Mouse (Mus musculus) macrophage (primary cell): ENCODE results near the gene Hdac9. TPM values are rescaled to one million over a fixed set of nuclear protein-coding genes. Genes with fewer than 3 reads are reported as not detected.

Source experiments
- H3K27ac ChIP-seq: fragments of 350-480 bp; formaldehyde crosslinking; 2 replicates; pipeline ENCODE4 v1.9.0; 2021
- H3K36me3 ChIP-seq: fragments of 350-480 bp; formaldehyde crosslinking; 2 replicates; pipeline ENCODE4 v1.9.0; 2021; ENCODE audit errors: inconsistent target
- H3K4me3 ChIP-seq: fragments of 350-480 bp; formaldehyde crosslinking; 2 replicates; pipeline ENCODE4 v1.9.0; 2021; ENCODE audit errors: inconsistent target
- H3K79me2 ChIP-seq: fragments of 350-480 bp; formaldehyde crosslinking; 2 replicates; pipeline ENCODE4 v1.9.0; 2021; ENCODE audit errors: inconsistent target
- WGBS: methylation state at CpG from one replicate; pipeline ENCODE4 v1.1.7; 2026; ENCODE audit warnings: inconsistent platforms; ENCODE audit not compliant: missing documents; 5-methylcytosine and 5-hydroxymethylcytosine counted together
- polyA plus RNA-seq: library from polyadenylated mRNA; stranded (reverse); fragments of 250-400 nt; gene quantifications from 3 replicates; pipeline ENCODE4 v1.2.4, GENCODE M21; 2018; ENCODE audit warnings: inconsistent platforms
- total RNA-seq, 78 experiments: library from RNA; depleted of rRNA; stranded (reverse); fragments of 250-400 nt; gene quantifications; 1 replicate in 9 of 78; 2 replicates in 24 of 78; 3 replicates in 43 of 78; 4 replicates in 2 of 78; pipeline ENCODE4 v1.2.4; 2018; ENCODE audit warnings: inconsistent platforms in 56 of 78

The Hdac9 gene
- 10 to 100 TPM; 15.6 to 31.5 (median 20.7) TPM for total RNA-seq (2018; cell fraction: chromatin; rRNA removed)
- total RNA-seq (2018; cell fraction: cytosol; rRNA removed), result 1 to 10 TPM; 2.7 to 4.3 (median 3.2) TPM
- 10 to 100 TPM in 13 of 26 experiments, 1 to 10 TPM in 13; 5.1 to 58.4 (median 9.9) TPM for total RNA-seq (2018; cell fraction: nucleus; rRNA removed)
- 2.4 to 14.1 TPM (median 2.6 TPM) in 3 replicates for polyA plus RNA-seq

- no peaks in the 10 kb centered on the region for H3K36me3 ChIP-seq
- no peaks in the 10 kb centered on the region for H3K79me2 ChIP-seq
- 95% methylated on average over 1 of the region's 1 CpGs for WGBS
- no peak within 1 kb of the TSS for H3K4me3 ChIP-seq
- H3K27ac ChIP-seq, result no peak within 1 kb of the TSS
Measured at GRCm38 (mm10) chr12:34916995-34917394, at the start of gene Hdac9. Gene Hdac9 (minus strand): TSS chr12:34917095.

- WGBS, result 54% methylated on average over 6 of the region's 6 CpGs
- Histone ChIP-seq H3K36me3 (no peaks in the 10 kb centered on the region), H3K27ac (no peak overlapping the region), H3K4me3 (no peak overlapping the region), H3K79me2 (no peaks in the 10 kb centered on the region)
Measured at GRCm38 (mm10) chr12:34949066-34949706, 32.3 kb upstream of the Hdac9 start.

GRCm38 (mm10) chr12:34937918-34938317 lies 21.0 kb upstream of the Hdac9 start:
- Histone ChIP-seq H3K27ac (no peak overlapping the region), H3K36me3 (no peaks in the 10 kb centered on the region), H3K4me3 (no peak overlapping the region), H3K79me2 (no peaks in the 10 kb centered on the region)
- 100% methylated on average over 1 of the region's 1 CpGs for WGBS

- no peak overlapping the region for H3K4me3 ChIP-seq
- no peak overlapping the region for H3K27ac ChIP-seq
- no peaks in the 10 kb centered on the region for H3K79me2 ChIP-seq
- 83% methylated on average over 2 of the region's 2 CpGs for WGBS
- no peaks in the 10 kb centered on the region for H3K36me3 ChIP-seq
Measured at GRCm38 (mm10) chr12:34908008-34908407, 8.9 kb downstream of the Hdac9 start.

GRCm38 (mm10) chr12:34907506-34907850 lies 9.4 kb downstream of the Hdac9 start:
- WGBS, result 27% methylated on average over 10 of the region's 10 CpGs
- Histone ChIP-seq H3K4me3 (no peak overlapping the region; the same call in 1 of the 2 replicates), H3K27ac (no peak overlapping the region), H3K79me2 (no peaks in the 10 kb centered on the region), H3K36me3 (no peaks in the 10 kb centered on the region)

GRCm38 (mm10) chr12:34906704-34907505 lies 10.0 kb downstream of the Hdac9 start:
- no peak overlapping the region; the same call in 1 of the 2 replicates for H3K4me3 ChIP-seq
- no peaks in the 10 kb centered on the region for H3K79me2 ChIP-seq
- 1% methylated on average over 58 of the region's 107 CpGs for whole genome bisulfite sequencing
- no peak overlapping the region for H3K27ac ChIP-seq
- no peaks in the 10 kb centered on the region for H3K36me3 ChIP-seq

GRCm38 (mm10) chr12:34906376-34906703 lies 10.6 kb downstream of the Hdac9 start:
- Histone ChIP-seq H3K27ac (no peak overlapping the region), H3K36me3 (no peaks in the 10 kb centered on the region), H3K79me2 (no peaks in the 10 kb centered on the region), H3K4me3 (no peak overlapping the region)
- 19% methylated on average over 9 of the region's 10 CpGs for WGBS

GRCm38 (mm10) chr12:34900241-34900640 lies 16.7 kb downstream of the Hdac9 start:
- no peaks in the 10 kb centered on the region for H3K36me3 ChIP-seq
- H3K27ac ChIP-seq, result no peak overlapping the region
- WGBS, result 93% methylated on average over 8 of the region's 8 CpGs
- H3K79me2 ChIP-seq, result no peaks in the 10 kb centered on the region
- H3K4me3 ChIP-seq, result no peak overlapping the region

- no peaks in the 10 kb centered on the region for H3K79me2 ChIP-seq
- 86% methylated on average over 5 of the region's 5 CpGs for WGBS
- no peaks in the 10 kb centered on the region for H3K36me3 ChIP-seq
- H3K27ac ChIP-seq, result no peak overlapping the region
- no peak overlapping the region for H3K4me3 ChIP-seq
Measured at GRCm38 (mm10) chr12:34894867-34895266, 22.0 kb downstream of the Hdac9 start.

- H3K27ac ChIP-seq, result no peak overlapping the region
- H3K4me3 ChIP-seq, result no peak overlapping the region
- no peaks in the 10 kb centered on the region for H3K79me2 ChIP-seq
- H3K36me3 ChIP-seq, result no peaks in the 10 kb centered on the region
- WGBS, result 97% methylated on average over 4 of the region's 4 CpGs
Measured at GRCm38 (mm10) chr12:34888694-34889093, 28.2 kb downstream of the Hdac9 start.

GRCm38 (mm10) chr12:34874926-34875325 lies 42.0 kb downstream of the Hdac9 start:
- Histone ChIP-seq H3K36me3 (no peaks in the 10 kb centered on the region), H3K4me3 (no peak overlapping the region), H3K79me2 (no peaks in the 10 kb centered on the region), H3K27ac (no peak overlapping the region)
- WGBS, result 91% methylated on average over 2 of the region's 2 CpGs

GRCm38 (mm10) chr12:34871028-34871427 lies 45.9 kb downstream of the Hdac9 start:
- H3K36me3 ChIP-seq, result no peaks in the 10 kb centered on the region
- WGBS, result 90% methylated on average over 7 of the region's 7 CpGs
- H3K27ac ChIP-seq, result no peak overlapping the region
- no peak overlapping the region for H3K4me3 ChIP-seq
- no peaks in the 10 kb centered on the region for H3K79me2 ChIP-seq

GRCm38 (mm10) chr12:34841196-34841595 lies 75.7 kb downstream of the Hdac9 start:
- no peak overlapping the region for H3K4me3 ChIP-seq
- H3K36me3 ChIP-seq, result no peaks in the 10 kb centered on the region
- WGBS, result 95% methylated on average over 4 of the region's 4 CpGs
- no peaks in the 10 kb centered on the region for H3K79me2 ChIP-seq
- no peak overlapping the region for H3K27ac ChIP-seq

- Histone ChIP-seq H3K36me3 (no peaks in the 10 kb centered on the region), H3K4me3 (no peak overlapping the region), H3K79me2 (no peaks in the 10 kb centered on the region), H3K27ac (no peak overlapping the region)
- 67% methylated on average over 5 of the region's 5 CpGs for WGBS
Measured at GRCm38 (mm10) chr12:34837318-34837717, 79.6 kb downstream of the Hdac9 start.

- no peak overlapping the region for H3K27ac ChIP-seq
- no peaks in the 10 kb centered on the region for H3K79me2 ChIP-seq
- WGBS, result 91% methylated on average over 1 of the region's 1 CpGs
- no peak overlapping the region for H3K4me3 ChIP-seq
- no peaks in the 10 kb centered on the region for H3K36me3 ChIP-seq
Measured at GRCm38 (mm10) chr12:34836864-34837263, 80.0 kb downstream of the Hdac9 start.
